Mouse (Mus musculus) bone marrow, adult 2 months (tissue): Measurements from ENCODE around the gene E130308A19Rik.

Source experiments
- CTCF ChIP-seq: fragments of 200-500 bp; IDR thresholded peaks from 2 replicates; pipeline ENCODE4 v1.5.1; 2011; ENCODE audit warnings: low read length, control low read depth; ENCODE audit not compliant: control insufficient read depth, insufficient read depth
- POLR2A ChIP-seq: fragments of 200-500 bp; IDR thresholded peaks from 2 replicates; pipeline ENCODE4 v1.6.1; 2011; ENCODE audit warnings: low read depth, mild to moderate bottlenecking, control low read depth, low read length, borderline replicate concordance; ENCODE audit not compliant: control insufficient read depth

GRCm38 (mm10) chr4:59605501-59605900, 20.5 kb upstream of the E130308A19Rik start:
- TF ChIP-seq CTCF (no peak), POLR2A (no peak)
